Mouse (Mus musculus): ENCODE data around the gene Cog1. TPM values are rescaled to one million over a fixed set of nuclear protein-coding genes. Genes with fewer than 3 reads are reported as not detected.
A peak's percentile ranks its signal among the peaks of the same experiment; 100 is the strongest.

The Cog1 gene
- polyA plus RNA-seq, 1 experiment, result 15.6 TPM

- H3K9me3 ChIP-seq (replicated peaks; ENCODE audit: control insufficient read depth, insufficient read depth, low read length, poor library complexity, severe bottlenecking), result no peaks in the 10 kb centered on the region
- H3K4me1 ChIP-seq (ENCODE audit: control insufficient read depth, insufficient read depth, low read length), result peaks cover 7% of the 10 kb centered on the region
- H3K9ac ChIP-seq (ENCODE audit: low read depth, poor library complexity, severe bottlenecking), result no peak overlapping the region
- H3K4me3 ChIP-seq (ENCODE audit: low read depth, low read length), result no peak overlapping the region
- no peak overlapping the region for H3K27ac ChIP-seq (ENCODE audit: insufficient read depth, low read length)
- H3K36me3 ChIP-seq (ENCODE audit: control insufficient read depth, insufficient read depth, low read length, poor library complexity, severe bottlenecking), result peaks cover 2% of the 10 kb centered on the region; the same call in 1 of the 2 replicates
- H3K27me3 ChIP-seq (ENCODE audit: control insufficient read depth, insufficient read depth, low read length, poor library complexity, severe bottlenecking), result no peaks in the 10 kb centered on the region
- TF ChIP-seq CTCF (IDR thresholded peaks at IDR 0.05; ENCODE audit: low read depth, low read length) (no peak), EP300 (IDR thresholded peaks at IDR 0.05; ENCODE audit: insufficient read depth, low read depth, low read length) (peak; percentile 24; the same call in 1 of the 2 replicates)
Observed at GRCm38 (mm10) chr11:113699643-113700042, 50.7 kb downstream of the Cog1 start.

DNA sequence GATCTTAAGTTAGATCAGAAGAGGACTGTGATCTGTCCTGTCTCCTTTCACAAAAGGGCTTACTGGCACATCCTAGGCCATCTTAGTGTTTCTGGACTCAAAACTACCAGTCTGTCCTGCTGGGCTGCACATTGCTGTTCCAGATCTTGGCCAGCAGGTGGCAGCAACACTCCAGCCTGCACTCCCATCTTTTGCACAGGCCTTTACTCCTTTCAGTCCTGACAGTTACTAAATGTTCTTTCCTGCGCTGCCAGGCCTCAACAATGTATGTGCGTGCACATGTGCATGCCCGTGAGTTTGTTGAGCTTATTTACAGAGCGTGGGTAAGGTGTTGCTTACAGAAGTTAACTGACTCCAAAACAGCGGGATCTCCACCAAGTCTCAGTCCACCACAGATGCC is 54.8 kb downstream of the Cog1 start:
- no peak for TF ChIP-seq EP300 (IDR thresholded peaks at IDR 0.05; ENCODE audit: insufficient read depth, low read depth, low read length)
- peak; percentile 98 for TF ChIP-seq CTCF (IDR thresholded peaks at IDR 0.05; ENCODE audit: low read depth, low read length)
- Histone ChIP-seq H3K4me3 (ENCODE audit: low read depth, low read length) (no peak overlapping the region), H3K36me3 (ENCODE audit: control insufficient read depth, insufficient read depth, low read length, poor library complexity, severe bottlenecking) (no peaks in the 10 kb centered on the region), H3K9me3 (replicated peaks; ENCODE audit: control insufficient read depth, insufficient read depth, low read length, poor library complexity, severe bottlenecking) (no peaks in the 10 kb centered on the region), H3K27me3 (ENCODE audit: control insufficient read depth, insufficient read depth, low read length, poor library complexity, severe bottlenecking) (no peaks in the 10 kb centered on the region), H3K27ac (ENCODE audit: insufficient read depth, low read length) (no peak overlapping the region), H3K9ac (ENCODE audit: low read depth, poor library complexity, severe bottlenecking) (no peak overlapping the region), H3K4me1 (ENCODE audit: control insufficient read depth, insufficient read depth, low read length) (peaks cover 13% of the 10 kb centered on the region)

GRCm38 (mm10) chr11:113705966-113706652 is 57.1 kb downstream of the Cog1 start:
- Histone ChIP-seq H3K36me3 (ENCODE audit: control insufficient read depth, insufficient read depth, low read length, poor library complexity, severe bottlenecking) (no peaks in the 10 kb centered on the region), H3K27ac (ENCODE audit: insufficient read depth, low read length) (peak overlapping the region; percentile 54), H3K9ac (ENCODE audit: low read depth, poor library complexity, severe bottlenecking) (peak overlapping the region; percentile 37), H3K4me1 (ENCODE audit: control insufficient read depth, insufficient read depth, low read length) (peaks cover 6% of the 10 kb centered on the region), H3K9me3 (replicated peaks; ENCODE audit: control insufficient read depth, insufficient read depth, low read length, poor library complexity, severe bottlenecking) (no peaks in the 10 kb centered on the region), H3K27me3 (ENCODE audit: control insufficient read depth, insufficient read depth, low read length, poor library complexity, severe bottlenecking) (no peaks in the 10 kb centered on the region), H3K4me3 (ENCODE audit: low read depth, low read length) (peak overlapping the region; percentile 9)
- TF ChIP-seq EP300 (IDR thresholded peaks at IDR 0.05; ENCODE audit: insufficient read depth, low read depth, low read length), result no peak
- no peak for TF ChIP-seq CTCF (IDR thresholded peaks at IDR 0.05; ENCODE audit: low read depth, low read length)
- no peak for TF ChIP-seq POLR2A (IDR thresholded peaks at IDR 0.05; ENCODE audit: insufficient read depth, low read length)

GRCm38 (mm10) chr11:113708629-113709213 is 59.8 kb downstream of the Cog1 start:
- Histone ChIP-seq H3K27ac (ENCODE audit: insufficient read depth, low read length) (peak overlapping the region; percentile 97), H3K36me3 (ENCODE audit: control insufficient read depth, insufficient read depth, low read length, poor library complexity, severe bottlenecking) (no peaks in the 10 kb centered on the region), H3K9ac (ENCODE audit: low read depth, poor library complexity, severe bottlenecking) (peak overlapping the region; percentile 75), H3K4me1 (ENCODE audit: control insufficient read depth, insufficient read depth, low read length) (peaks cover 14% of the 10 kb centered on the region), H3K4me3 (ENCODE audit: low read depth, low read length) (peak overlapping the region; percentile 87), H3K27me3 (ENCODE audit: control insufficient read depth, insufficient read depth, low read length, poor library complexity, severe bottlenecking) (no peaks in the 10 kb centered on the region), H3K9me3 (replicated peaks; ENCODE audit: control insufficient read depth, insufficient read depth, low read length, poor library complexity, severe bottlenecking) (no peaks in the 10 kb centered on the region)
- TF ChIP-seq EP300 (IDR thresholded peaks at IDR 0.05; ENCODE audit: insufficient read depth, low read depth, low read length) (peak; percentile 64; the same call in 1 of the 2 replicates), POLR2A (IDR thresholded peaks at IDR 0.05; ENCODE audit: insufficient read depth, low read length) (no peak)

DNA sequence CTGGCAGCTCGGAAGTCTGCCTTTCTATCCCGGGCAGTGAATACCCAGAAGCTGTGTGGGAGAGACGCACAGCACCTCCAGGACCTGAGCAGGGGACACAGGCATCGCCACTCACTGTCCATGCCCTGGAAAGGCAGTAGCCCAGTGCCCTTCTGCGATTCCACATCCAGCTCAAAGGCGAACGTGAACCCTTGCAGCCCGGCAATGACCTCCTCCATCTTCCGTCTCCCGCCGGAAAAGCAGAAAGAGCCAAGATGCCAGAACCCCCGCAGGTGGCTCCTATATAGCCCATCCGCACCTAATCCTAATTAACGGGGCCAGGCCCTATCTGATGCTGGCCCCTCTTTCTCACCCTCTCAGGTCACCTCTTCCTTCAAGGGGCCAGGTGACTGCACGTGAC is 60.3 kb downstream of the Cog1 start:
- peak overlapping the region; percentile 97 for H3K27ac ChIP-seq (ENCODE audit: insufficient read depth, low read length)
- peak overlapping the region; percentile 75 for H3K9ac ChIP-seq (ENCODE audit: low read depth, poor library complexity, severe bottlenecking)
- TF ChIP-seq EP300 (IDR thresholded peaks at IDR 0.05; ENCODE audit: insufficient read depth, low read depth, low read length), result no peak
- no peak for TF ChIP-seq POLR2A (IDR thresholded peaks at IDR 0.05; ENCODE audit: insufficient read depth, low read length)
- no peak for TF ChIP-seq CTCF (IDR thresholded peaks at IDR 0.05; ENCODE audit: low read depth, low read length)
- peaks cover 14% of the 10 kb centered on the region for H3K4me1 ChIP-seq (ENCODE audit: control insufficient read depth, insufficient read depth, low read length)
- H3K36me3 ChIP-seq (ENCODE audit: control insufficient read depth, insufficient read depth, low read length, poor library complexity, severe bottlenecking), result no peaks in the 10 kb centered on the region
- H3K4me3 ChIP-seq (ENCODE audit: low read depth, low read length), result peak overlapping the region; percentile 87
- no peaks in the 10 kb centered on the region for H3K9me3 ChIP-seq (replicated peaks; ENCODE audit: control insufficient read depth, insufficient read depth, low read length, poor library complexity, severe bottlenecking)
- no peaks in the 10 kb centered on the region for H3K27me3 ChIP-seq (ENCODE audit: control insufficient read depth, insufficient read depth, low read length, poor library complexity, severe bottlenecking)

GRCm38 (mm10) chr11:113709731-113710256 is 60.8 kb downstream of the Cog1 start, which contains the start of gene Cpsf4l:
Cpsf4l (minus strand) TSS chr11:113710017.
- TF ChIP-seq POLR2A (IDR thresholded peaks at IDR 0.05; ENCODE audit: insufficient read depth, low read length), result peak; percentile 89
- no peak for TF ChIP-seq CTCF (IDR thresholded peaks at IDR 0.05; ENCODE audit: low read depth, low read length)
- peak; percentile 96 for TF ChIP-seq EP300 (IDR thresholded peaks at IDR 0.05; ENCODE audit: insufficient read depth, low read depth, low read length)
- peak within 1 kb of the TSS; percentile 87 for H3K4me3 ChIP-seq (ENCODE audit: low read depth, low read length)
- no peaks in the 10 kb centered on the region for H3K9me3 ChIP-seq (replicated peaks; ENCODE audit: control insufficient read depth, insufficient read depth, low read length, poor library complexity, severe bottlenecking)
- no peaks in the 10 kb centered on the region for H3K27me3 ChIP-seq (ENCODE audit: control insufficient read depth, insufficient read depth, low read length, poor library complexity, severe bottlenecking)
- H3K36me3 ChIP-seq (ENCODE audit: control insufficient read depth, insufficient read depth, low read length, poor library complexity, severe bottlenecking), result no peaks in the 10 kb centered on the region
- peak within 1 kb of the TSS; percentile 97 for H3K27ac ChIP-seq (ENCODE audit: insufficient read depth, low read length)
- H3K9ac ChIP-seq (ENCODE audit: low read depth, poor library complexity, severe bottlenecking), result peak within 1 kb of the TSS; percentile 75
- H3K4me1 ChIP-seq (ENCODE audit: control insufficient read depth, insufficient read depth, low read length), result peaks cover 14% of the 10 kb centered on the region

All from ES-Bruce4 (cell line).